Mouse (Mus musculus) cerebellum, postnatal 25 days (tissue): ENCODE results near the gene Hoxb4.

Experiments used
- DNase-seq, 2 experiments: peaks; one replicate each; pipeline ENCODE4 v3.0.0; 2021; ENCODE audit warnings: mixed read lengths in 2 of 2

The Hoxb4 gene

GRCm38 (mm10) chr11:96317608-96318367 is at the start of gene Hoxb4:
Hoxb4 (plus strand) TSS chr11:96318267.
- DNase-seq = no peak

GRCm38 (mm10) chr11:96269869-96270268 is 48.2 kb upstream of the Hoxb4 start:
- DNase-seq = no peak

GRCm38 (mm10) chr11:96270996-96271540 is 47.0 kb upstream of the Hoxb4 start, which contains the start of gene Hoxb9:
Hoxb9 (plus strand) TSS chr11:96271457.
- DNase-seq = no peak

GRCm38 (mm10) chr11:96271541-96272011 is 46.5 kb upstream of the Hoxb4 start:
- no peak for DNase-seq

- no peak for DNase-seq
Observed at GRCm38 (mm10) chr11:96272024-96272921, 45.8 kb upstream of the Hoxb4 start.

- no peak for DNase-seq
Observed at GRCm38 (mm10) chr11:96274428-96274827, 43.6 kb upstream of the Hoxb4 start.

GRCm38 (mm10) chr11:96275896-96276295 is 42.2 kb upstream of the Hoxb4 start:
- no peak for DNase-seq

GRCm38 (mm10) chr11:96277151-96278044 is 40.7 kb upstream of the Hoxb4 start:
- DNase-seq = no peak

GRCm38 (mm10) chr11:96278324-96278723 is 39.7 kb upstream of the Hoxb4 start:
- no peak for DNase-seq

- peak; percentile 87 to 90 for DNase-seq
Observed at GRCm38 (mm10) chr11:96278773-96279172, 39.3 kb upstream of the Hoxb4 start.

- no peak for DNase-seq
Observed at GRCm38 (mm10) chr11:96279421-96280233, 38.4 kb upstream of the Hoxb4 start.

GRCm38 (mm10) chr11:96280399-96281378 is 37.4 kb upstream of the Hoxb4 start:
- no peak for DNase-seq

- DNase-seq = no peak
Observed at GRCm38 (mm10) chr11:96281396-96281795, 36.7 kb upstream of the Hoxb4 start.

GRCm38 (mm10) chr11:96281855-96282570 is 36.1 kb upstream of the Hoxb4 start, which contains the start of gene Hoxb8:
Hoxb8 (plus strand) TSS chr11:96281905.
- no peak for DNase-seq

GRCm38 (mm10) chr11:96282795-96283430 is 35.2 kb upstream of the Hoxb4 start:
- no peak for DNase-seq

- no peak for DNase-seq
Observed at GRCm38 (mm10) chr11:96284041-96284749, 33.9 kb upstream of the Hoxb4 start.

GRCm38 (mm10) chr11:96284774-96285734 is 33.0 kb upstream of the Hoxb4 start:
- DNase-seq = no peak
